ENCODE assay signal across 27 mouse cellular contexts in genomic region chr2:59343834-59344233, GRCm38 (mm10).
DNase-seq lines count a peak whose midpoint lies in the region; ATAC-seq and TF ChIP-seq lines count a peak whose summit lies in the region.
"Had no signal": no experiment of that assay in that cellular context is flagged by ENCODE, and none has a peak within 500 bp of the region (broad histone marks: within the 10 kb centered on the region; RNA-seq: fewer than 3 reads in every experiment).

No protein-coding gene starts in this region.

- intact Hi-C loops in heart, postnatal 14 days (cut with DNase I) = loop anchor here (5.0 kb wide), 1 partner anchor 93 kb away; no protein-coding TSS in a partner anchor
- intact Hi-C loops in left cerebral cortex, postnatal 14 days (cut with DNase I) = no loop called here

- H3K36me3 ChIP-seq in intestine, embryonic 15.5 days = peaks cover 11% of the 10 kb centered on the region
- peaks cover 68% of the 10 kb centered on the region for H3K36me3 ChIP-seq in intestine, postnatal 0 days (ENCODE audit: control insufficient read depth, insufficient read depth)
- no peaks in the 10 kb centered on the region for H3K36me3 ChIP-seq in liver, embryonic 16.5 days (ENCODE audit: control insufficient read depth, insufficient read depth)
- H3K36me3 ChIP-seq in liver, embryonic 11.5 days (ENCODE audit: control insufficient read depth, insufficient read depth, low read length) = peaks cover 16% of the 10 kb centered on the region; the same call in 1 of the 2 replicates
- peaks cover 22% of the 10 kb centered on the region for H3K36me3 ChIP-seq in stomach, postnatal 0 days (ENCODE audit: control insufficient read depth, insufficient read depth, low read length)

- no peak for TF ChIP-seq CTCF in intestine, postnatal 0 days (IDR thresholded peaks at IDR 0.05; ENCODE audit: low read depth)
- no peak for TF ChIP-seq CTCF in stomach, postnatal 0 days (IDR thresholded peaks at IDR 0.05; ENCODE audit: low read depth)

- 0 out of 2 replicates have a peak, but pooled peaks cover 3% of the 10 kb centered on the region for H3K4me1 ChIP-seq in intestine, embryonic 15.5 days (replicated peaks)
- no peaks in the 10 kb centered on the region; the same call in 1 of the 2 replicates for H3K4me1 ChIP-seq in intestine, postnatal 0 days (replicated peaks; ENCODE audit: control insufficient read depth, insufficient read depth, low read length)
- H3K4me1 ChIP-seq in liver, embryonic 16.5 days (ENCODE audit: control insufficient read depth, low read depth, low read length) = no peaks in the 10 kb centered on the region; the same call in 1 of the 2 replicates
- H3K4me1 ChIP-seq in liver, embryonic 11.5 days (replicated peaks; ENCODE audit: control insufficient read depth, insufficient read depth, low read length) = no peaks in the 10 kb centered on the region
- no peaks in the 10 kb centered on the region for H3K4me1 ChIP-seq in stomach, postnatal 0 days (replicated peaks; ENCODE audit: control insufficient read depth, insufficient read depth)
- H3K4me1 ChIP-seq: embryonic facial prominence, embryonic 13.5 days; forebrain, embryonic 12.5 days had no signal

- H3K27ac ChIP-seq in intestine, embryonic 15.5 days = no peak overlapping the region
- H3K27ac ChIP-seq in intestine, postnatal 0 days (ENCODE audit: low read depth, low read length) = no peak overlapping the region
- no peak overlapping the region for H3K27ac ChIP-seq in liver, embryonic 16.5 days (ENCODE audit: low read length)
- H3K27ac ChIP-seq in liver, embryonic 11.5 days (ENCODE audit: low read depth, low read length) = no peak overlapping the region
- H3K27ac ChIP-seq in stomach, postnatal 0 days (replicated peaks) = no peak overlapping the region
- H3K27ac ChIP-seq: embryonic facial prominence, embryonic 10.5 days; embryonic facial prominence, embryonic 13.5 days; forebrain, embryonic 12.5 days; forebrain, embryonic 15.5 days; hindbrain, embryonic 14.5 days; hindbrain, postnatal 0 days had no signal

- H3K4me2 ChIP-seq in intestine, embryonic 15.5 days (replicated peaks) = no peak overlapping the region
- no peak overlapping the region for H3K4me2 ChIP-seq in intestine, postnatal 0 days (replicated peaks; ENCODE audit: low read depth)
- no peak overlapping the region for H3K4me2 ChIP-seq in liver, embryonic 16.5 days (ENCODE audit: low read depth, low read length)
- no peak overlapping the region for H3K4me2 ChIP-seq in liver, embryonic 11.5 days
- H3K4me2 ChIP-seq in stomach, postnatal 0 days (replicated peaks; ENCODE audit: low read depth) = no peak overlapping the region
- H3K4me2 ChIP-seq: embryonic facial prominence, embryonic 13.5 days; forebrain, embryonic 12.5 days; forebrain, embryonic 15.5 days; heart, embryonic 11.5 days; hindbrain, embryonic 14.5 days had no signal

- WGBS in intestine, embryonic 15.5 days = 80% methylated on average over 11 of the region's 11 CpGs
- 67% methylated on average over 11 of the region's 11 CpGs for WGBS in intestine, postnatal 0 days
- WGBS in liver, embryonic 16.5 days (ENCODE audit: insufficient replicate concordance) = 73% methylated on average over 11 of the region's 11 CpGs
- 82% methylated on average over 11 of the region's 11 CpGs for WGBS in liver, embryonic 11.5 days
- WGBS in stomach, postnatal 0 days = 74% methylated on average over 11 of the region's 11 CpGs

- H3K4me3 ChIP-seq in intestine, embryonic 15.5 days (replicated peaks) = no peak overlapping the region
- H3K4me3 ChIP-seq in intestine, postnatal 0 days (ENCODE audit: low read depth, low read length) = no peak overlapping the region
- H3K4me3 ChIP-seq in liver, embryonic 16.5 days (ENCODE audit: low read depth, low read length) = no peak overlapping the region
- no peak overlapping the region for H3K4me3 ChIP-seq in liver, embryonic 11.5 days (ENCODE audit: low read depth, low read length)
- H3K4me3 ChIP-seq in stomach, postnatal 0 days (ENCODE audit: low read depth, low read length) = no peak overlapping the region
- H3K4me3 ChIP-seq: embryonic facial prominence, embryonic 10.5 days; embryonic facial prominence, embryonic 13.5 days; erythroblast, embryonic 14.5 days; forebrain, embryonic 12.5 days; forebrain, embryonic 15.5 days had no signal

- ATAC-seq in intestine, embryonic 15.5 days = peak; percentile 34; the same call in 1 of the 2 replicates
- no peak for ATAC-seq in intestine, postnatal 0 days
- ATAC-seq in liver, embryonic 16.5 days (ENCODE audit: low read depth) = peak; percentile 35; the same call in 1 of the 2 replicates
- no peak for ATAC-seq in liver, embryonic 11.5 days (replicated peaks; ENCODE audit: low FRiP score)
- ATAC-seq in stomach, postnatal 0 days (ENCODE audit: low FRiP score, low TSS enrichment) = peak; percentile 65; the same call in 1 of the 2 replicates
- ATAC-seq: activated CD4-positive, CD25-positive, alpha-beta regulatory T cell, adult 4 months; forebrain, embryonic 15.5 days; hindbrain, postnatal 0 days had no signal

- H3K27me3 ChIP-seq in intestine, embryonic 15.5 days (replicated peaks) = no peaks in the 10 kb centered on the region
- no peaks in the 10 kb centered on the region for H3K27me3 ChIP-seq in intestine, postnatal 0 days (replicated peaks; ENCODE audit: control insufficient read depth, insufficient read depth, low read length)
- no peaks in the 10 kb centered on the region for H3K27me3 ChIP-seq in liver, embryonic 16.5 days (ENCODE audit: control insufficient read depth, insufficient read depth, low read depth, low read length)
- no peaks in the 10 kb centered on the region for H3K27me3 ChIP-seq in liver, embryonic 11.5 days (replicated peaks; ENCODE audit: control insufficient read depth, insufficient read depth, low read length)
- no peaks in the 10 kb centered on the region for H3K27me3 ChIP-seq in stomach, postnatal 0 days (ENCODE audit: control insufficient read depth, insufficient read depth, low read length)
- H3K27me3 ChIP-seq: embryonic facial prominence, embryonic 13.5 days; forebrain, embryonic 12.5 days; forebrain, embryonic 15.5 days had no signal

- no peaks in the 10 kb centered on the region for H3K9me3 ChIP-seq in intestine, embryonic 15.5 days
- no peaks in the 10 kb centered on the region for H3K9me3 ChIP-seq in intestine, postnatal 0 days (ENCODE audit: control insufficient read depth)
- no peaks in the 10 kb centered on the region for H3K9me3 ChIP-seq in liver, embryonic 16.5 days (replicated peaks; ENCODE audit: control insufficient read depth, low read length)
- H3K9me3 ChIP-seq in liver, embryonic 11.5 days (ENCODE audit: control insufficient read depth, low read length) = no peaks in the 10 kb centered on the region
- H3K9me3 ChIP-seq in stomach, postnatal 0 days (ENCODE audit: control insufficient read depth, low read length) = no peaks in the 10 kb centered on the region
- H3K9me3 ChIP-seq: embryonic facial prominence, embryonic 10.5 days; embryonic facial prominence, embryonic 13.5 days; forebrain, embryonic 12.5 days; forebrain, embryonic 15.5 days had no signal

- H3K9ac ChIP-seq in intestine, embryonic 15.5 days = no peak overlapping the region
- no peak overlapping the region for H3K9ac ChIP-seq in intestine, postnatal 0 days (ENCODE audit: low read depth, low read length)
- no peak overlapping the region for H3K9ac ChIP-seq in liver, embryonic 16.5 days (ENCODE audit: low read depth, low read length)
- no peak overlapping the region for H3K9ac ChIP-seq in liver, embryonic 11.5 days (ENCODE audit: low read depth, low read length)
- H3K9ac ChIP-seq in stomach, postnatal 0 days (ENCODE audit: low read length) = no peak overlapping the region
- H3K9ac ChIP-seq: embryonic facial prominence, embryonic 13.5 days; forebrain, embryonic 12.5 days; forebrain, embryonic 15.5 days; hindbrain, embryonic 14.5 days had no signal

- peak; percentile 90 for DNase-seq in heart, adult 11 months
- no peak for DNase-seq in heart, postnatal 14 days
- DNase-seq in liver, embryonic 11.5 days (ENCODE audit: low spot score) = no peak
- DNase-seq in stomach, postnatal 0 days (ENCODE audit: low spot score) = no peak
- no peak for DNase-seq in left cerebral cortex, postnatal 14 days (ENCODE audit: low spot score in 2 of 2)
- DNase-seq: adrenal gland, adult 8-10 months; adrenal gland, postnatal 25 days; cerebellum, adult 11-12 months; cerebellum, adult 8-10 months; cerebellum, postnatal 10 days; cerebellum, postnatal 36 days; embryo, embryonic 11 days; gastrocnemius, postnatal 10 days; gastrocnemius, postnatal 36 days; heart, postnatal 4 days had no signal

- no peak for TF ChIP-seq EP300 in stomach, postnatal 0 days (optimal IDR thresholded peaks at IDR 0.05)

Comparison
In these comparisons a context has a peak if more than half of its experiments do, and no peak if none do; other contexts are left out.
1. ATAC-seq: peak in intestine, embryonic 15.5 days (single experiment), liver, embryonic 16.5 days (single experiment) and stomach, postnatal 0 days (single experiment); none in intestine, postnatal 0 days (single experiment) and liver, embryonic 11.5 days (single experiment).